Mouse (Mus musculus): ENCODE measurements at regions not wholly inside any gene's neighbourhood (a gene's known extent, or its start where the extent isn't known, plus 50 kb on each side); places are given as distances from the start of the nearest gene placed in this dataset.

GRCm38 (mm10) chr9:98174056-98174455, 113.2 kb upstream of the Nmnat3 start:
- no peak for TF ChIP-seq CTCF (conservative IDR thresholded peaks at IDR 0.05 in 1 of 2, IDR thresholded peaks at IDR 0.05 in 1 of 2; ENCODE audit: low read depth in 2 of 2, low read length in 2 of 2)
- TF ChIP-seq POLR2A (IDR thresholded peaks at IDR 0.05; ENCODE audit: low read depth, low read length), result no peak
- TF ChIP-seq NELFE (IDR thresholded peaks at IDR 0.05; ENCODE audit: low read depth, low read length), result no peak
- TF ChIP-seq CHD1 (IDR thresholded peaks at IDR 0.05; ENCODE audit: low read depth, low read length), result no peak
- TF ChIP-seq ZNF384 (IDR thresholded peaks at IDR 0.05; ENCODE audit: low read depth, low read length), result no peak
- no peak for TF ChIP-seq RAD21 (IDR thresholded peaks at IDR 0.05; ENCODE audit: low read depth, low read length)
- no peak for TF ChIP-seq E2F4 (IDR thresholded peaks at IDR 0.05; ENCODE audit: insufficient replicate concordance, low read depth, low read length)
- TF ChIP-seq ZMIZ1 (IDR thresholded peaks at IDR 0.05; ENCODE audit: low read depth, low read length), result no peak
